Mouse (Mus musculus): ENCODE results near the gene Bach2. TPM values are rescaled to one million over a fixed set of nuclear protein-coding genes. Genes with fewer than 3 reads are reported as not detected.

Gene Bach2
- total and polyA plus RNA-seq, 2 experiments from 2014 or later: 11.7 to 15.9 TPM

- Histone ChIP-seq H3K9ac (replicated peaks; ENCODE audit: low read length, poor library complexity, severe bottlenecking) (no peak overlapping the region), H3K4me1 (ENCODE audit: insufficient read depth, low read length) (peaks cover 4% of the 10 kb centered on the region; the same call in 1 of the 2 replicates), H3K4me3 (ENCODE audit: low read depth, low read length) (no peak overlapping the region), H3K27me3 (ENCODE audit: insufficient read depth, low read length) (no peaks in the 10 kb centered on the region), H3K4me2 (ENCODE audit: low read depth, low read length, poor library complexity, severe bottlenecking) (no peak overlapping the region), H3K27ac (ENCODE audit: low read depth, low read length) (no peak overlapping the region), H3K9me3 (ENCODE audit: low read length) (no peaks in the 10 kb centered on the region), H3K36me3 (ENCODE audit: insufficient read depth, low read length) (no peaks in the 10 kb centered on the region)
- DNase-seq (ENCODE audit: low spot score): peak; percentile 53
- no peak for TF ChIP-seq CTCF (IDR thresholded peaks at IDR 0.05)
- ATAC-seq (ENCODE audit: low FRiP score): no peak; the same call in 1 of the 2 replicates
- WGBS: 42% methylated on average over 6 of the region's 6 CpGs
Observed at GRCm38 (mm10) chr4:32518842-32519578, 280.4 kb downstream of the Bach2 start.

DNA sequence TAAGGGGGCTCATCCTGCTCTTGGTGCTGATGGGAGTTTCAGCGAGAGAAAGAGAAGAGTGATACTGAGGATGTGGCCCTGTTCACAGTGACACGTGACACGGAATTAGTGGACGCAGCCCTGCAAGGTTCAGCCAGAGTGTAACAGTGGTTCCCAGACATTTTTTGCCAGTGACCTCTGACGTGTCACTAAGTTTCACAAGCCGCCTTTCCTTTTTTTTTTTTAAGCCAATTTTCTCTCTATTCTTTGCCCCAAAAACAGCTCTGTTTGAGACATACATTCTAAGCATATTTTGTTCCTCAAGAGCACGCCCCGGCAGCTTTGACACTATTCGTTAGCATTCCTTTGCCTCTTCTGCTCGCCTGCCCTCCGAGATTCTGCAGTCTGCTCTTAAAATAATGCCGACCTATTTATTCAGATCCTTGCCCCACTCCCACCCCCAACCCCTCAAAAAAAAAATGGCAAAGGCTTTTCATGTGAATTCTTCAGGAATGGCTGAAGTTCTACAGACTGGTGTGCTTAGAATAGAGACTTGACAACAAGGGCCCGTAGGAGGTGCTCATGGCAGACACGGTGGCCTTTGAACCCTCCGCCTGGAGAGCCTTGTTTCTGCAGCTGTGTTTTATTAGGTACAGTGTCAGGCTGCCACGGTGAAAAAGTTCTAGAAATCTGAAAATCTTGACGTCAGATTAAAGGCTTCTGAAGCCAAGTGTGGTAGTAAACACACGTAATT lies 282.2 kb downstream of the Bach2 start:
- Histone ChIP-seq H3K4me2 (ENCODE audit: low read depth, low read length, poor library complexity, severe bottlenecking) (no peak overlapping the region), H3K4me3 (ENCODE audit: low read depth, low read length) (no peak overlapping the region), H3K36me3 (ENCODE audit: insufficient read depth, low read length) (no peaks in the 10 kb centered on the region), H3K4me1 (ENCODE audit: insufficient read depth, low read length) (peaks cover 4% of the 10 kb centered on the region; the same call in 1 of the 2 replicates), H3K27ac (ENCODE audit: low read depth, low read length) (no peak overlapping the region), H3K27me3 (ENCODE audit: insufficient read depth, low read length) (no peaks in the 10 kb centered on the region), H3K9me3 (ENCODE audit: low read length) (no peaks in the 10 kb centered on the region), H3K9ac (replicated peaks; ENCODE audit: low read length, poor library complexity, severe bottlenecking) (no peak overlapping the region)
- no peak for TF ChIP-seq CTCF (IDR thresholded peaks at IDR 0.05)
- ATAC-seq (ENCODE audit: low FRiP score): no peak
- 36% methylated on average over 18 of the region's 18 CpGs for WGBS
- DNase-seq (ENCODE audit: low spot score): no peak

GRCm38 (mm10) chr4:32521361-32521740 lies 282.7 kb downstream of the Bach2 start:
- DNase-seq (ENCODE audit: low spot score) (no peak), ATAC-seq (ENCODE audit: low FRiP score) (no peak)
- Histone ChIP-seq H3K36me3 (ENCODE audit: insufficient read depth, low read length) (no peaks in the 10 kb centered on the region), H3K4me2 (ENCODE audit: low read depth, low read length, poor library complexity, severe bottlenecking) (no peak overlapping the region), H3K9ac (replicated peaks; ENCODE audit: low read length, poor library complexity, severe bottlenecking) (no peak overlapping the region), H3K4me1 (ENCODE audit: insufficient read depth, low read length) (peaks cover 4% of the 10 kb centered on the region; the same call in 1 of the 2 replicates), H3K9me3 (ENCODE audit: low read length) (no peaks in the 10 kb centered on the region), H3K27ac (ENCODE audit: low read depth, low read length) (no peak overlapping the region), H3K27me3 (ENCODE audit: insufficient read depth, low read length) (no peaks in the 10 kb centered on the region), H3K4me3 (ENCODE audit: low read depth, low read length) (no peak overlapping the region)
- no peak for TF ChIP-seq CTCF (IDR thresholded peaks at IDR 0.05)
- WGBS: 69% methylated on average over 6 of the region's 6 CpGs

GRCm38 (mm10) chr4:32522013-32522412 lies 283.4 kb downstream of the Bach2 start:
- 55% methylated on average over 2 of the region's 2 CpGs for WGBS
- H3K4me1 ChIP-seq (ENCODE audit: insufficient read depth, low read length): peaks cover 4% of the 10 kb centered on the region; the same call in 1 of the 2 replicates
- no peak overlapping the region for H3K9ac ChIP-seq (replicated peaks; ENCODE audit: low read length, poor library complexity, severe bottlenecking)

DNA sequence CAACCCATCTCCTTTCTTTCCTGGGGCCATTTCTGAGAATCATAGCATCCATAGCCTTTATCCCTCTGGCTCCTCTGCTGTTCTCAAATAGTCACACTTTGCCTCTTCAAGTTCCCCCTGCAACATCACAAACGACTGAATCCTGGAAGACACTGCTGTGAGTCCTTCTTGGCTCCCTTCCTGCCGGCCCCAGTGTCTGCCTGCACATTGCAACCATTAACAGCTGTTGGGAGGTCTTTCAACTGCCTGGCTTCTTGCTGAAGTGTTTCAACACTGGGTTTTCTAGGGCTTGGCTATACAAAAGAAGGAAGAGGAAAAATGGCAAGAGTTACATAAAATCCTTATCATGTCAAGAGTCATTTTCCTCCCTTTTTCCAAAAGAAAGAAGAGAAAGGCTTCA lies 285.7 kb downstream of the Bach2 start:
- Histone ChIP-seq H3K4me2 (ENCODE audit: low read depth, low read length, poor library complexity, severe bottlenecking) (no peak overlapping the region), H3K27ac (ENCODE audit: low read depth, low read length) (no peak overlapping the region), H3K27me3 (ENCODE audit: insufficient read depth, low read length) (no peaks in the 10 kb centered on the region), H3K9me3 (ENCODE audit: low read length) (no peaks in the 10 kb centered on the region), H3K36me3 (ENCODE audit: insufficient read depth, low read length) (no peaks in the 10 kb centered on the region), H3K4me3 (ENCODE audit: low read depth, low read length) (no peak overlapping the region), H3K9ac (replicated peaks; ENCODE audit: low read length, poor library complexity, severe bottlenecking) (no peak overlapping the region), H3K4me1 (ENCODE audit: insufficient read depth, low read length) (peaks cover 4% of the 10 kb centered on the region; the same call in 1 of the 2 replicates)
- 49% methylated on average over 2 of the region's 2 CpGs for WGBS
- no peak for TF ChIP-seq CTCF (IDR thresholded peaks at IDR 0.05)
- DNase-seq (ENCODE audit: low spot score) (no peak), ATAC-seq (ENCODE audit: low FRiP score) (no peak)

More at GRCm38 (mm10) chr4:32522013-32522412, 283.4 kb downstream of the Bach2 start:
- no peak for DNase-seq (ENCODE audit: low spot score)
- no peak for TF ChIP-seq CTCF (IDR thresholded peaks at IDR 0.05)
- H3K36me3 ChIP-seq (ENCODE audit: insufficient read depth, low read length): no peaks in the 10 kb centered on the region
- H3K9me3 ChIP-seq (ENCODE audit: low read length): no peaks in the 10 kb centered on the region
- H3K27ac ChIP-seq (ENCODE audit: low read depth, low read length): no peak overlapping the region
- H3K4me2 ChIP-seq (ENCODE audit: low read depth, low read length, poor library complexity, severe bottlenecking): no peak overlapping the region
- H3K27me3 ChIP-seq (ENCODE audit: insufficient read depth, low read length): no peaks in the 10 kb centered on the region
- no peak for ATAC-seq (ENCODE audit: low FRiP score)
- H3K4me3 ChIP-seq (ENCODE audit: low read depth, low read length): no peak overlapping the region

DNA sequence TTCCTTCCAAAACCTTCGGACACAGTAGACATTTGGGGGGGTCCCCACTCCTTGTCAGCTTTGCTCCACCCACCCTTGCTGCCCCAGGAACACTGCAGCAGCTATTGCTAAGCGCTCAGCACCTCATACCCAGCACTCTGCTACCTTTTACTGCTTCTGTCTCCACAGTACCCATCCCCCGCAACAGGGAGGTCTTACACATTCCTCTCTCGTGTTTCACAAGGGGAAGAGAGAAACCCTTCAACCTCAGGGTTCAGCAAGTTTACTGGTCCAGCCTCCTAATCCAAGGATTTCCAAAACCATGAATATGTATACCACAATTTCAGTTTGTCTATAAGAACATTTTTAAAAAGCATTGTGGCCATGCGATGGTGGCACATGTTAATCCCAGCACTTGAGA lies 286.4 kb downstream of the Bach2 start:
- ATAC-seq (ENCODE audit: low FRiP score): no peak
- no peak for TF ChIP-seq CTCF (IDR thresholded peaks at IDR 0.05)
- Histone ChIP-seq H3K9me3 (ENCODE audit: low read length) (no peaks in the 10 kb centered on the region), H3K4me1 (ENCODE audit: insufficient read depth, low read length) (peaks cover 11% of the 10 kb centered on the region; the same call in 1 of the 2 replicates), H3K9ac (replicated peaks; ENCODE audit: low read length, poor library complexity, severe bottlenecking) (no peak overlapping the region), H3K27ac (ENCODE audit: low read depth, low read length) (no peak overlapping the region), H3K27me3 (ENCODE audit: insufficient read depth, low read length) (no peaks in the 10 kb centered on the region), H3K4me2 (ENCODE audit: low read depth, low read length, poor library complexity, severe bottlenecking) (no peak overlapping the region), H3K36me3 (ENCODE audit: insufficient read depth, low read length) (no peaks in the 10 kb centered on the region), H3K4me3 (ENCODE audit: low read depth, low read length) (no peak overlapping the region)
- 70% methylated on average over 5 of the region's 5 CpGs for WGBS
- DNase-seq (ENCODE audit: low spot score): no peak

Measured in midbrain, postnatal 0 days (tissue).